Mouse (Mus musculus) CH12.LX (cell line): ENCODE data around the gene Gm15448. TPM values are rescaled to one million over a fixed set of nuclear protein-coding genes. Genes with fewer than 3 reads are reported as not detected.
"Not testable (repeated sequence)": the region's sequence is repeated elsewhere in the genome, so short reads cannot be mapped to it uniquely, and the experiment has no call there.

ENCODE experiments used
- DNase-seq: peaks from one replicate; pipeline ENCODE4 v3.0.0-alpha.2; 2013; ENCODE audit errors: extremely low read depth
- H3K27ac ChIP-seq: 2 replicates; pipeline ENCODE4 v1.5.1; 2012; ENCODE audit warnings: low read depth, mild to moderate bottlenecking, control low read depth, moderate library complexity; ENCODE audit not compliant: insufficient read depth
- H3K27me3 ChIP-seq: replicated peaks from 2 replicates; pipeline ENCODE3; 2012; ENCODE audit warnings: inconsistent platforms
- H3K36me3 ChIP-seq, 2 experiments: replicated peaks in 1 of 2; 2 replicates each; pipeline versions ENCODE3 to v1.6.1; 2012; ENCODE audit warnings: inconsistent platforms in 1 of 2, low read length in 1 of 2, mild to moderate bottlenecking in 1 of 2, mixed read lengths in 1 of 2, moderate library complexity in 1 of 2; ENCODE audit not compliant: control insufficient read depth in 1 of 2, insufficient read depth in 1 of 2
- H3K4me1 ChIP-seq, 2 experiments: 2 replicates each; pipeline ENCODE4 v1.6.1; 2012; ENCODE audit warnings: inconsistent platforms in 1 of 2, moderate library complexity in 1 of 2; ENCODE audit not compliant: insufficient read depth in 2 of 2, control insufficient read depth in 1 of 2
- H3K4me2 ChIP-seq: 2 replicates; pipeline ENCODE4 v1.6.1; 2012; ENCODE audit warnings: low read depth, mild to moderate bottlenecking, control low read depth; ENCODE audit not compliant: poor library complexity, insufficient read depth, severe bottlenecking
- H3K4me3 ChIP-seq, 3 experiments: fragments of 150-350 bp in 1 of 3; sonication (generic) in 1 of 3; replicated peaks in 1 of 3; 2 replicates each; pipeline versions ENCODE3 to v1.5.1; 2011 to 2012; ENCODE audit warnings: low read depth in 2 of 3, low read length in 2 of 3, mild to moderate bottlenecking in 2 of 3, moderate library complexity in 2 of 3, control low read depth in 1 of 3, improper control_type of control experiment in 1 of 3, inconsistent platforms in 1 of 3, mixed read lengths in 1 of 3; ENCODE audit not compliant: poor library complexity in 1 of 3
- H3K79me2 ChIP-seq: replicated peaks from 2 replicates; pipeline ENCODE4 v1.6.1; 2012; ENCODE audit warnings: mild to moderate bottlenecking, moderate library complexity; ENCODE audit not compliant: control insufficient read depth, poor library complexity, insufficient read depth, severe bottlenecking; ENCODE audit errors: extremely low read depth
- H3K9ac ChIP-seq: 2 replicates; pipeline ENCODE4 v1.6.1; 2012; ENCODE audit warnings: low read depth, mild to moderate bottlenecking, control low read depth, moderate library complexity; ENCODE audit not compliant: insufficient read depth
- H3K9me3 ChIP-seq: replicated peaks from 2 replicates; pipeline ENCODE3; 2012; ENCODE audit warnings: low read length, inconsistent platforms, mixed read lengths
- dilution Hi-C: fragments of 300-500 bp; cut with MboI; formaldehyde crosslinking; loops from 2 replicates; pipeline ENCODE4 v1.14.3; 2020; ENCODE audit warnings: low sequenced_read_pairs; ENCODE audit not compliant: extremely low pct_unique_long_range_greater_than_20kb, extremely low pct_ligation_motif_present
- in situ Hi-C: fragments of 300-500 bp; cut with MboI; formaldehyde crosslinking; loops from 3 replicates; pipeline ENCODE4 v1.14.3; 2019; ENCODE audit warnings: low sequenced_read_pairs, low pct_ligation_motif_present, low pct_unique_long_range_greater_than_20kb, mixed read lengths
- polyA plus RNA-seq: library from polyadenylated mRNA; unstranded; fragments of >175 nt; gene quantifications from 2 replicates; pipeline ENCODE4 v1.2.1, GENCODE M21; 2012; ENCODE audit warnings: low read depth; ENCODE audit not compliant: insufficient read length
- total RNA-seq, 2 experiments: library from RNA; depleted of rRNA; stranded (reverse); fragments of 300-350 nt in 1 of 2; fragments of >200 nt in 1 of 2; gene quantifications; 2 replicates each; pipeline ENCODE4 v1.2.3; 2012 to 2014

Gene Gm15448
- total RNA-seq (2012; rRNA removed) = 0.08 and 0.13 TPM in 2 replicates
- total RNA-seq (2014; rRNA removed) = 0.30 and 0.54 TPM in 2 replicates
- polyA plus RNA-seq = 0.65 and 0.84 TPM in 2 replicates

DNA sequence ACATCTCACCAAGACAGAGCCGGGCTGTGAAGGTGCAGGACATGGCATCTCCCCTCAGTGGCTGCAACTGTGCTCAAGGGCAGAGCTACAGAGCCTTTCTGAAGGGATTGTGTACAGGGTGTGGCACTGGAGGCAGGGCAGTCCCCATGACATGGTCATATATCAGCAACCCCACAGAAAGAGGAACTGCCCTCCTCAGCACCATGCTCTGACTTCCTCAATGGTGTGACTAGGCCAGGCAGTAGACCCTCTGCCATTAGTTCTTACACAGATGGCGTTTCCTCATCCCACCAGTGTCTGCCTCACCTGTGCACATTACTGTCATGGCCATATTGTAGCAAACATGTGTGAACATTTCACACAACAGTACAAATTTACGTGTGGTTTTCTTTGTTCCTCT lies at the start of gene Gm15448:
Gene Gm15448 (minus strand): TSS at position 89 of the 400 bp plus-strand sequence.
- H3K4me3 ChIP-seq, H3K4me1 ChIP-seq, H3K36me3 ChIP-seq, DNase-seq, H3K9ac ChIP-seq, H3K27me3 ChIP-seq, H3K27ac ChIP-seq, dilution Hi-C loops, H3K79me2 ChIP-seq, in situ Hi-C loops, H3K4me2 ChIP-seq, H3K9me3 ChIP-seq: not testable (repeated sequence)

GRCm38 (mm10) chr7:3875032-3875431 lies 49.5 kb upstream of the Gm15448 start:
- in situ Hi-C loops, DNase-seq, dilution Hi-C loops, H3K4me2 ChIP-seq, H3K4me1 ChIP-seq, H3K27ac ChIP-seq, H3K9me3 ChIP-seq, H3K36me3 ChIP-seq, H3K9ac ChIP-seq, H3K4me3 ChIP-seq, H3K27me3 ChIP-seq, H3K79me2 ChIP-seq: not testable (repeated sequence)

- H3K4me1 ChIP-seq, H3K27me3 ChIP-seq, H3K36me3 ChIP-seq, DNase-seq, H3K4me3 ChIP-seq, H3K9me3 ChIP-seq, dilution Hi-C loops, H3K79me2 ChIP-seq, H3K4me2 ChIP-seq, H3K9ac ChIP-seq, H3K27ac ChIP-seq, in situ Hi-C loops: not testable (repeated sequence)
These were observed 19.5 kb upstream of the Gm15448 start, which contains the start of gene Pira2 for GRCm38 (mm10) chr7:3844951-3845350. TSS of gene Pira2 (minus strand) at chr7:3845051.

GRCm38 (mm10) chr7:3837854-3838253 lies 12.4 kb upstream of the Gm15448 start:
- H3K27ac ChIP-seq, dilution Hi-C loops, H3K27me3 ChIP-seq, in situ Hi-C loops, H3K9me3 ChIP-seq, H3K4me3 ChIP-seq, H3K36me3 ChIP-seq, H3K4me2 ChIP-seq, H3K9ac ChIP-seq, H3K4me1 ChIP-seq, DNase-seq, H3K79me2 ChIP-seq: not testable (repeated sequence)

DNA sequence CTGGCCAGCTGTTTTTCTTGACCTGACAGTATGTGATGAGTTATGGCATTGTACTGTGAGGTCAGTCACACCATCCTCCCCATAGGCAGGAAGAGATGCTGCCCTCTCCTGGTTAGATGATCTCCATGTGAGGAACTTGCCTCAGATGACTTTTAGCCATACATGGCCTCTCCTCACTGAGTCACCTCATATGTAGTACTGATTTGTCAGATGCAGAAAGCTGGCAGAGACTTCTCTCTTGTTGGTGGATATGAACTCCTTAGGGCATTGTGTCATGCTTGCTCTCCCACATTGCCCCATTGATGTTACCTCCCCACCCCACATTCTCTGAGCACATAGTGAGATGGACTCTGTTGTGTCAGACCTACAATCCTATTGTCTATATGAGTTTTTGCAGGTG lies 5.1 kb upstream of the Gm15448 start:
- H3K9ac ChIP-seq, H3K4me1 ChIP-seq, DNase-seq, dilution Hi-C loops, in situ Hi-C loops, H3K4me3 ChIP-seq, H3K4me2 ChIP-seq, H3K27me3 ChIP-seq, H3K79me2 ChIP-seq, H3K27ac ChIP-seq, H3K9me3 ChIP-seq, H3K36me3 ChIP-seq: not testable (repeated sequence)
